Mouse (Mus musculus): ENCODE data around the gene Zfp768.

Gene Zfp768

GRCm38 (mm10) chr7:127297586-127298193, 47.7 kb downstream of the Zfp768 start:
- no peak for DNase-seq (ENCODE audit: low spot score in 2 of 2)

GRCm38 (mm10) chr7:127296786-127297555, 48.4 kb downstream of the Zfp768 start:
- DNase-seq (ENCODE audit: low spot score in 2 of 2): no peak

- no peak for DNase-seq (ENCODE audit: low spot score in 2 of 2)
Measured at GRCm38 (mm10) chr7:127296098-127296497, 49.3 kb downstream of the Zfp768 start, which contains the start of gene Itgal. TSS of gene Itgal (plus strand) at chr7:127296260.

All from cerebellum, postnatal 4 days (tissue).